8 mouse cellular contexts compared by ENCODE assay signal in genomic region chr1:163930458-163930794, GRCm38 (mm10). TPM values are rescaled to one million over a fixed set of nuclear protein-coding genes. Genes with fewer than 3 reads are reported as not detected.
DNase-seq lines count a peak whose midpoint lies in the region; ATAC-seq and TF ChIP-seq lines count a peak whose summit lies in the region.

No protein-coding gene starts in this region.

- H3K4me2 ChIP-seq in hindbrain, postnatal 0 days (ENCODE audit: low read depth, low read length) = peak overlapping the region; percentile 79
- H3K4me2 ChIP-seq in midbrain, embryonic 12.5 days (replicated peaks) = peak overlapping the region; percentile 84

- no peak for TF ChIP-seq CTCF in gastrocnemius, adult 2 months (IDR thresholded peaks at IDR 0.05)
- TF ChIP-seq CTCF in hindbrain, postnatal 0 days (IDR thresholded peaks at IDR 0.05; ENCODE audit: low read depth) = no peak

- no peak for DNase-seq in gastrocnemius, adult 2 months
- no peak for DNase-seq in gastrocnemius, postnatal 4 days (ENCODE audit: low spot score in 2 of 2)
- peak; percentile 39 for DNase-seq in 3T3-L1 (ENCODE audit: low read depth, low spot score)
- peak; percentile 44 for DNase-seq in c-Kit-positive CD71-positive TER-119-positive erythroid progenitor cells, embryonic 14.5 days (ENCODE audit: low spot score)
- DNase-seq in hindbrain, postnatal 0 days (ENCODE audit: low spot score) = no peak
- no peak for DNase-seq in left cerebral cortex, postnatal 4 days
- no peak for DNase-seq in thymus, postnatal 4 days

- peak overlapping the region; percentile 97 for H3K9ac ChIP-seq in hindbrain, postnatal 0 days (replicated peaks; ENCODE audit: low read length)
- H3K9ac ChIP-seq in midbrain, embryonic 12.5 days (replicated peaks) = peak overlapping the region; percentile 96

- intact Hi-C loops in gastrocnemius, adult 2 months (cut with DNase I) = no loop called here
- intact Hi-C loops in left cerebral cortex, postnatal 4 days (cut with DNase I) = no loop called here

- no peaks in the 10 kb centered on the region for H3K27me3 ChIP-seq in hindbrain, postnatal 0 days (ENCODE audit: insufficient read depth, low read length)
- no peaks in the 10 kb centered on the region for H3K27me3 ChIP-seq in midbrain, embryonic 12.5 days

- peaks cover 17% of the 10 kb centered on the region; the same call in 1 of the 2 replicates for H3K36me3 ChIP-seq in hindbrain, postnatal 0 days (ENCODE audit: insufficient read depth, low read length)
- peaks cover 19% of the 10 kb centered on the region for H3K36me3 ChIP-seq in midbrain, embryonic 12.5 days

- H3K27ac ChIP-seq in gastrocnemius, adult 2 months = peak overlapping the region; percentile 94
- peak overlapping the region; percentile 78 for H3K27ac ChIP-seq in hindbrain, postnatal 0 days
- H3K27ac ChIP-seq in midbrain, embryonic 12.5 days (replicated peaks) = no peak overlapping the region

- WGBS in hindbrain, postnatal 0 days = 4% methylated on average over 12 of the region's 12 CpGs
- WGBS in midbrain, embryonic 12.5 days = 11% methylated on average over 12 of the region's 12 CpGs

- no peaks in the 10 kb centered on the region for H3K9me3 ChIP-seq in hindbrain, postnatal 0 days (ENCODE audit: low read length)
- H3K9me3 ChIP-seq in midbrain, embryonic 12.5 days = no peaks in the 10 kb centered on the region

- peak; percentile 50; the same call in 1 of the 2 replicates for ATAC-seq in hindbrain, postnatal 0 days
- no peak for ATAC-seq in midbrain, embryonic 12.5 days (ENCODE audit: low FRiP score, low read depth)

- H3K4me3 ChIP-seq in gastrocnemius, adult 2 months = peak overlapping the region; percentile 77
- H3K4me3 ChIP-seq in hindbrain, postnatal 0 days (ENCODE audit: low read length) = peak overlapping the region; percentile 93
- peak overlapping the region; percentile 91 for H3K4me3 ChIP-seq in midbrain, embryonic 12.5 days

- peaks cover 5% of the 10 kb centered on the region for H3K4me1 ChIP-seq in hindbrain, postnatal 0 days (ENCODE audit: insufficient read depth, low read length)
- peaks cover 17% of the 10 kb centered on the region for H3K4me1 ChIP-seq in midbrain, embryonic 12.5 days

RNA-seq across cellular contexts. Expression of gene Scyl3, which starts 1.5 kb away (rescaled TPM):
- 1 to 10 TPM; 4.3 to 5.9 TPM for total RNA-seq in gastrocnemius, adult 2 months (2021)
- 10 to 100 TPM in 1 of 2 experiments, 1 to 10 TPM in 1; 7.7 to 11.3 TPM for total RNA-seq in gastrocnemius, postnatal 4 days (2021)
- 15.2 and 15.3 TPM in 2 replicates for total RNA-seq in hindbrain, postnatal 0 days (2014; rRNA removed)
- 11.6 and 14.2 TPM in 2 replicates for polyA plus RNA-seq in hindbrain, postnatal 0 days (2015; fragmentation: Nextera tagmentation; extraction: Ambion mirVana)
- 22.5 and 23.3 TPM in 2 replicates for polyA plus RNA-seq in midbrain, embryonic 12.5 days (2016; fragmentation: Nextera tagmentation; extraction: Ambion mirVana)
- 10 to 100 TPM; 22.2 to 23.3 TPM for total RNA-seq in left cerebral cortex, postnatal 4 days (2021)

Comparison
In these comparisons a context has a peak if more than half of its experiments do, and no peak if none do; other contexts are left out.
1. DNase-seq: peak in 3T3-L1 (single experiment) and c-Kit-positive CD71-positive TER-119-positive erythroid progenitor cells, embryonic 14.5 days (single experiment); none in gastrocnemius, adult 2 months (single experiment), gastrocnemius, postnatal 4 days (0 of 2), hindbrain, postnatal 0 days (single experiment), left cerebral cortex, postnatal 4 days (single experiment) and thymus, postnatal 4 days (single experiment).
2. Peak in every context shown above with its lines, with median percentiles within 50 percentile points of each other: H3K4me3 ChIP-seq.